Mouse (Mus musculus) heart, embryonic 14.5 days (tissue): ENCODE measurements around the gene Bcl11a. TPM values are rescaled to one million over a fixed set of nuclear protein-coding genes. Genes with fewer than 3 reads are reported as not detected.

Experiments used
- ATAC-seq: fragments of 200-750 bp; cut with Nextera tagmentation; 2 replicates; pipeline ENCODE4 v1.8.0; 2017; ENCODE audit warnings: low read depth, moderate TSS enrichment; ENCODE audit not compliant: insufficient number of reproducible peaks, insufficient read depth, low FRiP score
- H3K27ac ChIP-seq, 2 experiments: fragments of 200-500 bp in 1 of 2; fragments of 300-500 bp in 1 of 2; sonication (generic) in 1 of 2; replicated peaks in 1 of 2; 2 replicates each; pipeline ENCODE4 v1.5.1; 2012 to 2014; ENCODE audit warnings: low read depth in 2 of 2, low read length in 2 of 2, control low read depth in 1 of 2, mild to moderate bottlenecking in 1 of 2, mixed read lengths in 1 of 2; ENCODE audit not compliant: control insufficient read depth in 1 of 2, insufficient read depth in 1 of 2
- H3K27me3 ChIP-seq: fragments of 300-500 bp; sonication (generic); 2 replicates; pipeline ENCODE4 v1.6.1; 2014; ENCODE audit warnings: mild to moderate bottlenecking, low read length, control low read depth; ENCODE audit not compliant: control insufficient read depth, insufficient read depth
- H3K36me3 ChIP-seq: fragments of 300-500 bp; sonication (generic); 2 replicates; pipeline ENCODE4 v1.6.1; 2014; ENCODE audit warnings: mild to moderate bottlenecking, control low read depth, low read length, mixed read lengths; ENCODE audit not compliant: control insufficient read depth, insufficient read depth
- H3K4me1 ChIP-seq, 2 experiments: fragments of 200-500 bp in 1 of 2; fragments of 300-500 bp in 1 of 2; sonication (generic) in 1 of 2; 2 replicates each; pipeline ENCODE4 v1.6.1; 2012 to 2014; ENCODE audit warnings: low read length in 2 of 2, control low read depth in 1 of 2, mixed read lengths in 1 of 2; ENCODE audit not compliant: control insufficient read depth in 2 of 2, insufficient read depth in 2 of 2
- H3K4me2 ChIP-seq: fragments of 300-500 bp; sonication (generic); 2 replicates; pipeline ENCODE4 v1.6.1; 2014; ENCODE audit warnings: mild to moderate bottlenecking, low read length
- H3K4me3 ChIP-seq, 2 experiments: fragments of 200-500 bp in 1 of 2; fragments of 300-500 bp in 1 of 2; sonication (generic) in 1 of 2; 2 replicates each; pipeline ENCODE4 v1.5.1; 2012 to 2014; ENCODE audit warnings: low read length in 2 of 2, mild to moderate bottlenecking in 2 of 2, control low read depth in 1 of 2, low read depth in 1 of 2, moderate library complexity in 1 of 2; ENCODE audit not compliant: control insufficient read depth in 1 of 2, insufficient read depth in 1 of 2
- H3K9ac ChIP-seq: fragments of 300-500 bp; sonication (generic); 2 replicates; pipeline ENCODE4 v1.6.1; 2014; ENCODE audit warnings: mild to moderate bottlenecking, low read length
- H3K9me3 ChIP-seq: fragments of 300-500 bp; sonication (generic); 2 replicates; pipeline ENCODE4 v1.6.1; 2016; ENCODE audit warnings: low read length, control low read depth; ENCODE audit not compliant: control insufficient read depth
- WGBS: fragments of 180-500 bp; shearing (Covaris S2); extraction: QIAGEN DNeasy Blood & Tissue Kit; methylation state at CpG from one replicate; pipeline ENCODE4 v1.1.7; 2014; 5-methylcytosine and 5-hydroxymethylcytosine counted together
- polyA plus RNA-seq: library from polyadenylated mRNA; unstranded; fragments of >200 nt; fragmentation: Nextera tagmentation; extraction: Ambion mirVana; gene quantifications from 2 replicates; pipeline ENCODE4 v1.2.1, GENCODE M21; 2014

Bcl11a gene
- polyA plus RNA-seq, 1 experiment from 2014 or later = 17.3 TPM

DNA sequence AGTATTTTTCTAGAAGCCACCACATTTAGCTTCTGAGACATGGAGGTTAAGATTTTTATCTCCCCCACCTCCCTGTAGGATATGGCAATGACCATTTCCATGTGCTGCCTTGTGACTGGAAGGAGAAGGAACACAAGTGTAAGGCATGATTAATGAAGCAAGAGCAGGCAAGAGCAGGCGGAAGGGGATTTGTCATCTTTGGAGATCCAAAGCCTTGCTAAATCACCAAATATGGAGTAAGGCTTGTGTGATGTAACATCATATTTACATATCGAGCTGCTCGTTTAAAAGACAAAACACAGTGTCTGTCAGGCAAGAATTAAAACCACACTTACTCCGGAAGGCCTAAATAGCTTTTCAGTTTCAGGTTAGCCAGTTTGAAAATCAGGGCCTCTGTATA lies 9.2 kb downstream of the Bcl11a start:
- H3K36me3 ChIP-seq = peaks cover 48% of the 10 kb centered on the region
- H3K27ac ChIP-seq = no peak overlapping the region
- H3K9me3 ChIP-seq = no peaks in the 10 kb centered on the region
- no peak overlapping the region for H3K4me3 ChIP-seq
- H3K9ac ChIP-seq = no peak overlapping the region
- H3K4me2 ChIP-seq = no peak overlapping the region
- no peak for ATAC-seq
- H3K4me1 ChIP-seq = peaks cover 5 to 34% of the 10 kb centered on the region in 2 experiments; a peak in 3 of 4 replicates
- WGBS = 82% methylated on average over 4 of the region's 4 CpGs
- no peaks in the 10 kb centered on the region for H3K27me3 ChIP-seq

DNA sequence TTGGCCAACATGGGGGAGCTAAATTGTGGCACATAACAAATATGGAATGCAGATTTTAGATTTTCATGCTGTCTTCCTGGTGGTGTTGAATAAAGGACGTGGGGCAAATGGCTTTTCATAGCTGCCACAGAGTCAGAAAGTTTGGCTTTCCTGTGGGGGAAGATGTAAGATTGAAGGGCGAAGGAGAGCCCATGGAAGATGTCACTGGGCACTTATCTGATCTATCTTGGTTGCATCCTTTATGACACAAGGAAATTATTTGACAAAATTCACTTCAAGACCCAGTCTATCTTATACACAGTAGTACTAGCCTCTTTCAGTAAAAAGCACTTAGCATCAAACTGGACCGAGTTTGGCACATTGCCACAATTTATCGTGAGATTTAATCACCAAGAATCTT lies 12.6 kb downstream of the Bcl11a start:
- Histone ChIP-seq H3K27ac (no peak overlapping the region), H3K4me3 (no peak overlapping the region), H3K9ac (no peak overlapping the region), H3K9me3 (no peaks in the 10 kb centered on the region), H3K4me1 (peaks cover 13 to 43% of the 10 kb centered on the region in 2 experiments), H3K36me3 (peaks cover 44% of the 10 kb centered on the region), H3K27me3 (no peaks in the 10 kb centered on the region), H3K4me2 (no peak overlapping the region)
- ATAC-seq = no peak
- WGBS = 84% methylated on average over 4 of the region's 4 CpGs

DNA sequence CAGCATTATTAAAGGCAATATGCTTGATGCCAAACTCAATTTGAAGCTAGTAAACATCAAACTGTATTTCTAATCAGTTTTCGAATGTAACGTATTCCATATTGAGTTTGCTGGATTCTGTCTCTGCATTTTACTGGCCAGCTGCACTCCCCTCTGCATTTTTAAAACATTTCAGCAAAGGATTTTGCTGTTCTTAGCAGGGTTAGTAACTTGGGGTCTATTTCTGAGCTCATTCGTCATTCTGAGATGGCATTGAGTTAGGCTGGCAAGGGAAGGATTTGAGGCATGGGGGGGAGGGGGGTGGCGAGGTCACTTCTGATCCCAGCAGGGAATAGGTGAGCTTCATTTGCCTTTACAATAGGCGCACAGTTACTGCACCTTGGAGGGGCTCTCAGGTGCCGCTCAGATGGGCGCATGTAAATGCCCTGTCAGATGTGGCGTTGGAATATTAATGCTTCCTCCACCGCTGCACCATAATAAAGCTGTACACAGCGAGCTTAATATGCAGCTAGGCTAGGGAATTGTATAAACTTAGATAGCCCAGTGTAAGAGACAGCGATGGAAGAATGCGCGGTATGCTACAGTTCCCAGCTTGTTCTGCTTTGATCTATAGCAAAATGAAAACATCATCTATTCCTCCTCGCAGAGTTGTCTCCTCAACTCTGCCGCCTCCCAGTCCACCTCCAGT lies 13.7 kb downstream of the Bcl11a start:
- Histone ChIP-seq H3K9ac (no peak overlapping the region), H3K27me3 (no peaks in the 10 kb centered on the region), H3K4me2 (peak overlapping the region; percentile 24), H3K36me3 (peaks cover 35% of the 10 kb centered on the region), H3K4me3 (no peak overlapping the region), H3K27ac (no peak overlapping the region), H3K4me1 (peaks cover 10 to 40% of the 10 kb centered on the region in 2 experiments), H3K9me3 (no peaks in the 10 kb centered on the region)
- WGBS = 45% methylated on average over 15 of the region's 15 CpGs
- ATAC-seq = no peak

DNA sequence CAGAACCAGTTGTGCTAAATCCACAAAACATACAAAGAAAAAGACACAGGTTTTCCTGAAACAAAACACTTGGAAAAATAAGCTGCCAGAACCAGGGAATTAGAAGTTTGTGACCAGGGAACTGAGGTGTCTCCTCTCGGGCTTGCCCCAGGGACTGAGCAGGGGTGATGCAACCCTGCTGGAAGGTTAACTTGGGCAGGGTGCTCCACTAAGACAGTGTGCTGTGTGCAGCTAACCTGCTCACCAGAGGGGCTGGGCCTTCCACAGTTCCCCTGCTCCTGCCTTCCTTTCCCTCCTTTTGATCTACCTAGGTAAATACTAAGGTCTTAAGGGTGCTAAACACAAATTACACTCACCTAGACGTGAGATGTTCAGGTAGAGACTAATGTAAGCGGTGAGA lies 14.8 kb downstream of the Bcl11a start:
- Histone ChIP-seq H3K4me1 (peaks cover 11 to 46% of the 10 kb centered on the region in 2 experiments), H3K36me3 (peaks cover 24% of the 10 kb centered on the region), H3K9ac (no peak overlapping the region), H3K9me3 (no peaks in the 10 kb centered on the region), H3K27ac (0 out of 4 replicates have a peak overlapping the region, but pooled peaks of 1 of the 2 experiments have one; percentile 8), H3K27me3 (no peaks in the 10 kb centered on the region), H3K4me3 (no peak overlapping the region), H3K4me2 (no peak overlapping the region)
- 57% methylated on average over 3 of the region's 3 CpGs for WGBS
- ATAC-seq = no peak

DNA sequence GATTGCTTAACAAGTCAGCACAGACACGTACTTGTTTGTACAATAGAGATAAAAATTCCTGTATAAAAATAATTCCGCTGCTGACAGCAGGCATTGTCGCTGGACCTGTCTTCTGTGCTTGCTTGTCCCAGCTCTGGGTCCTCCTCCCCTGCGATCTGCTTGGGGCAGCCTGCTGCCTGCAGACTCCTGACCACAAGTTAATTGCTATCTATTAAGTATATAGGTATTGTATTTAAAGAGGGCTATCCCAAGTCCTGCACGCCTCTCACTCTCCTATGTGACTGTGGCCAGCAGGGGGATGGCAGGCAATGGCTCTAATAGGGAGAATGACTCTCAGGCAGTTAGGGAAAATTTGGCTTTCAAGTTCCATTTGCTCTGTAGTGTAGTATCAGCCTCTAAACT lies 16.2 kb downstream of the Bcl11a start:
- H3K36me3 ChIP-seq = peaks cover 10% of the 10 kb centered on the region
- 20% methylated on average over 5 of the region's 5 CpGs for WGBS
- H3K9me3 ChIP-seq = no peaks in the 10 kb centered on the region
- no peak overlapping the region for H3K9ac ChIP-seq
- peak overlapping the region; percentile 21 to 58 for H3K27ac ChIP-seq
- peaks cover 15 to 52% of the 10 kb centered on the region in 2 experiments for H3K4me1 ChIP-seq
- H3K4me3 ChIP-seq = no peak overlapping the region
- peak; percentile 43; the same call in 1 of the 2 replicates for ATAC-seq
- H3K27me3 ChIP-seq = no peaks in the 10 kb centered on the region
- H3K4me2 ChIP-seq = peak overlapping the region; percentile 29

DNA sequence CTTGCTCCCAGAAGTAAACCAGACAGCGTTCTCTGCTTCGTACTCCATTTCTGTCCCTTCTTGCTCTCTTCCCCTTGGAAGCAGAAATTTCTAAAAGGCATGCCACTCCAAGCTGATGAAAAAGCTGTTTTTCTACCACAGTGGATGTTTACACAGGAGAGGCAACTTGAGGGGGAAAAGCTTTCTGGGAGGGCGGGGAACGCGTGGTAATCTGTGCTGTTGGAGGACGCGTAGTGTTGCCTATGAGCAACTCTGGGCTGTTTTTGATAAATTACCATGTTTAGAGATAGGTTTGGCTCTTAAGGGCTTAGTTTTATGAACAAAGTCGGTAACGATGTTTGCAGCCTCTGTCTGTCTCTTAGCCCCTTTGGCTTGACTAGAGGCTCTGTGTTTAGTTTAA lies 17.4 kb downstream of the Bcl11a start:
- Histone ChIP-seq H3K9ac (0 out of 2 replicates have a peak overlapping the region, but pooled peaks have one; percentile 38), H3K27ac (peak overlapping the region in 1 of 2 experiments; percentile 21; a peak in 2 of 4 replicates), H3K4me3 (no peak overlapping the region), H3K27me3 (no peaks in the 10 kb centered on the region), H3K9me3 (no peaks in the 10 kb centered on the region), H3K4me2 (peak overlapping the region; percentile 20), H3K36me3 (no peaks in the 10 kb centered on the region), H3K4me1 (peaks cover 23 to 61% of the 10 kb centered on the region in 2 experiments)
- ATAC-seq = no peak
- WGBS = 51% methylated on average over 9 of the region's 9 CpGs

DNA sequence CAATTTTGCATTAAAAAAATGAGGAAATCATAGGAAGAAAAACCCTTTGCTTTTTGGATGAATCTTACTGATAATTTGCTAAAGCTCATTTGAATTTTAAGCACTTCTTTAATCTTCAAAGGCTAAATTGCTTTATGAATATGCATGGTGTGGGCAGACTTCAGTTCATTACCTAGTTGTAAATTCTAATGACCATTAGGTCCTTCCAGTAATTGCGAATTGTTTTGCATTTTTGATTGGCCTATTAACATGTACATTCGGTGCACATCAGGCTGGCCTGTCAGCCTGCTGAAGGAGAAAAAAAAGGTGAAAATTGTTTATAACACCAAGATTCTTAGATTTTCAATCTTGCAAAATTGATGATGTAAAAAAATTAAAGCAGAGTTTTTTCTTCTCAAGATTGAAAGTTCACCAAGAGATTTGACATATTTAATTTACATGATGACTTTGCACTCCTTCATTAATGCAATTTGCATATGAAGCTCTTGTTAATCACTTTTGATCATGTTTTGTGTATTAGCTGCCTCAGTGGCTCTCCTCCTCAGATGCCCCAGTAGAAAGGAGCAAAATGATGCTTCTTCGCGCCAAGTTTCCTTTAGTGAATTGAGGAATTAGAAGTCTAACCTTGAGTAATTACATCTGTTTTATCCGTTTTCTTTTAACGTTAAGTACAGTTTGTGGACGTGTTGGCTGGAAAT lies 17.9 kb downstream of the Bcl11a start:
- 89% methylated on average over 7 of the region's 7 CpGs for WGBS
- H3K4me1 ChIP-seq = peaks cover 28 to 63% of the 10 kb centered on the region in 2 experiments
- H3K4me3 ChIP-seq = no peak overlapping the region
- H3K27ac ChIP-seq = no peak overlapping the region
- no peak overlapping the region for H3K9ac ChIP-seq
- H3K9me3 ChIP-seq = no peaks in the 10 kb centered on the region
- no peaks in the 10 kb centered on the region for H3K27me3 ChIP-seq
- H3K36me3 ChIP-seq = no peaks in the 10 kb centered on the region
- H3K4me2 ChIP-seq = no peak overlapping the region
- no peak for ATAC-seq
